Mouse (Mus musculus): ENCODE results near the gene Dscaml1.

Dscaml1 gene

GRCm38 (mm10) chr9:45507482-45507881 is 81.1 kb downstream of the Dscaml1 start:
- no peak for DNase-seq (ENCODE audit: low spot score in 2 of 2)

- no peak for DNase-seq (ENCODE audit: low spot score in 2 of 2)
Measured at GRCm38 (mm10) chr9:45510806-45511546, 84.5 kb downstream of the Dscaml1 start.

- no peak for DNase-seq (ENCODE audit: low spot score in 2 of 2)
Measured at GRCm38 (mm10) chr9:45517993-45518705, 91.7 kb downstream of the Dscaml1 start.

GRCm38 (mm10) chr9:45519841-45520240 is 93.4 kb downstream of the Dscaml1 start:
- DNase-seq (ENCODE audit: low spot score in 2 of 2): no peak

GRCm38 (mm10) chr9:45522866-45523265 is 96.4 kb downstream of the Dscaml1 start:
- no peak for DNase-seq (ENCODE audit: low spot score in 2 of 2)

- no peak for DNase-seq (ENCODE audit: low spot score in 2 of 2)
Measured at GRCm38 (mm10) chr9:45524505-45524904, 98.1 kb downstream of the Dscaml1 start.

- no peak for DNase-seq (ENCODE audit: low spot score in 2 of 2)
Measured at GRCm38 (mm10) chr9:45533253-45533652, 106.8 kb downstream of the Dscaml1 start.

- no peak for DNase-seq (ENCODE audit: low spot score in 2 of 2)
Measured at GRCm38 (mm10) chr9:45534472-45534988, 108.1 kb downstream of the Dscaml1 start.

GRCm38 (mm10) chr9:45537649-45538048 is 111.2 kb downstream of the Dscaml1 start:
- DNase-seq (ENCODE audit: low spot score in 2 of 2): no peak

GRCm38 (mm10) chr9:45539265-45540044 is 113.0 kb downstream of the Dscaml1 start:
- DNase-seq (ENCODE audit: low spot score in 2 of 2): no peak

- DNase-seq (ENCODE audit: low spot score in 2 of 2): no peak
Measured at GRCm38 (mm10) chr9:45546024-45546638, 119.7 kb downstream of the Dscaml1 start.

- no peak for DNase-seq (ENCODE audit: low spot score in 2 of 2)
Measured at GRCm38 (mm10) chr9:45546902-45547578, 120.6 kb downstream of the Dscaml1 start.

GRCm38 (mm10) chr9:45549796-45550195 is 123.4 kb downstream of the Dscaml1 start:
- DNase-seq (ENCODE audit: low spot score in 2 of 2): no peak

- no peak for DNase-seq (ENCODE audit: low spot score in 2 of 2)
Measured at GRCm38 (mm10) chr9:45550210-45550609, 123.8 kb downstream of the Dscaml1 start.

- DNase-seq (ENCODE audit: low spot score in 2 of 2): no peak
Measured at GRCm38 (mm10) chr9:45550662-45551061, 124.2 kb downstream of the Dscaml1 start.

GRCm38 (mm10) chr9:45555036-45555826 is 128.8 kb downstream of the Dscaml1 start:
- DNase-seq (ENCODE audit: low spot score in 2 of 2): no peak

GRCm38 (mm10) chr9:45556882-45557281 is 130.5 kb downstream of the Dscaml1 start:
- DNase-seq (ENCODE audit: low spot score in 2 of 2): no peak

- no peak for DNase-seq (ENCODE audit: low spot score in 2 of 2)
Measured at GRCm38 (mm10) chr9:45560987-45561386, 134.6 kb downstream of the Dscaml1 start.

GRCm38 (mm10) chr9:45566843-45567578 is 140.6 kb downstream of the Dscaml1 start:
- DNase-seq (ENCODE audit: low spot score in 2 of 2): no peak

GRCm38 (mm10) chr9:45569680-45570079 is 143.3 kb downstream of the Dscaml1 start:
- no peak for DNase-seq (ENCODE audit: low spot score in 2 of 2)

Measured in urinary bladder, adult 18-20 months (tissue).